Mouse (Mus musculus): ENCODE results near the gene Ednra. TPM values are rescaled to one million over a fixed set of nuclear protein-coding genes. Genes with fewer than 3 reads are reported as not detected.

Gene Ednra
- total RNA-seq, 2 experiments from 2014 or later, result 34.8 to 38.0 TPM

DNA sequence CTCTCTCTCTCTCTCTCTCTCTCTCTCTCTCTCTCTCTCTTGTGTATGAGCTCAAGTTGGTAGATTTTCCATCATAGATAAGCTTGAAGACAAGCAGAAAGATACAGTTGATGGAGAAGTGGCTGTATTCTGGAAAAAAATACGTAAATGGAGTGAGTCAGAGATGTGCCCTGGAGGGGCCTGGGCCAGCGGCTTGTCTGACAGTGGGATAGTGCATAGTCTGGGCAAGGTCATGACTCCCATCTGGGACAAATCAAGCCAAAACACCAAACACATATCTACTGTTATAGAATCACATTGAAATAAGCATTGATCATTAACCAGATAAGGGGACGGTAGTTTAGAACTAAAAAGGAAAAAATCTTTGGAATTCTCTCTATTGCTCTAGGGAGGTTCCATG, 65.9 kb downstream of the Ednra start:
- no peak for DNase-seq (ENCODE audit: low spot score in 2 of 2)

GRCm38 (mm10) chr8:77650646-77651190, 73.5 kb downstream of the Ednra start:
- no peak for DNase-seq (ENCODE audit: low spot score in 2 of 2)

GRCm38 (mm10) chr8:77640093-77640839, 84.0 kb downstream of the Ednra start:
- no peak for DNase-seq (ENCODE audit: low spot score in 2 of 2)

GRCm38 (mm10) chr8:77637593-77637992, 86.7 kb downstream of the Ednra start:
- DNase-seq (ENCODE audit: low spot score in 2 of 2), result no peak

DNA sequence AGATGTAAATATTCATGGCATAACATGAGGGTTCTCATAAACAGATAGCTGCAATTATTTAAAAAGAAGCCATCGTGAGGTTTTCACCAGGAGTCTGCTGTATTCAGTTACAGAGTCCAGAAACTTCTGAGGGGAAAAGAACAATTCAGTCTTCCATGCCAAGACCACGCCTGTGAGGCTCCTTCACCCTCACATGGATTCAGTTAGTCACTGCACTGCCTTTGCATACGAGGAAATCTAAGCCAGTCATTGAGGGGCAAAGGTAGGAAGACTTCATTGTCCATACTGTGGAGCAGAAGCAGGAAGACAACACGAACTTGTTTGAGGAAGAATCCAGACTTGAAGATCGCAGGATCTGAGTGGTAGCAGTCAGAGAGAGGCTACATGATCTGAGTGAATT, 90.2 kb downstream of the Ednra start:
- DNase-seq (ENCODE audit: low spot score in 2 of 2), result no peak

- no peak for DNase-seq (ENCODE audit: low spot score in 2 of 2)
Observed at GRCm38 (mm10) chr8:77633211-77633610, 91.1 kb downstream of the Ednra start.

DNA sequence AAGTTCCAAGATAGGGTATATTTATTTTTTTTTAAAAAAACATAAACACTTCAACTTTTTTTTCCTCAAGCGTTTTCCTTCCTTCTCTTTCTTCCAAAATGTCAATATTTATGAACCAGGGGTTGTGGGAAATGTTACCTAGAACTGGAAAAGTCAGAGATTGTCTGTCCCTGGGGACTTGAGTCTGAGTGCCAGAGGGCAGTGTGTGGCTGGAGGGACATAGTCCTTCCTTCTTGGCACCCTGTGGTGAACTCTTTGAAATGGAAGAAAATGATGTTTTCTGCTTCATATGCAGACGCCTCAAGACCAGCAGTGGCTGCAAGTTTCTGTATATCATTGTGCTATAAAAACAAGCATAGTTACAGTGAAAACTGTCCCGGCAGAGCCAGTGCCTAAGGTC, 93.6 kb downstream of the Ednra start:
- no peak for DNase-seq (ENCODE audit: low spot score in 2 of 2)

DNA sequence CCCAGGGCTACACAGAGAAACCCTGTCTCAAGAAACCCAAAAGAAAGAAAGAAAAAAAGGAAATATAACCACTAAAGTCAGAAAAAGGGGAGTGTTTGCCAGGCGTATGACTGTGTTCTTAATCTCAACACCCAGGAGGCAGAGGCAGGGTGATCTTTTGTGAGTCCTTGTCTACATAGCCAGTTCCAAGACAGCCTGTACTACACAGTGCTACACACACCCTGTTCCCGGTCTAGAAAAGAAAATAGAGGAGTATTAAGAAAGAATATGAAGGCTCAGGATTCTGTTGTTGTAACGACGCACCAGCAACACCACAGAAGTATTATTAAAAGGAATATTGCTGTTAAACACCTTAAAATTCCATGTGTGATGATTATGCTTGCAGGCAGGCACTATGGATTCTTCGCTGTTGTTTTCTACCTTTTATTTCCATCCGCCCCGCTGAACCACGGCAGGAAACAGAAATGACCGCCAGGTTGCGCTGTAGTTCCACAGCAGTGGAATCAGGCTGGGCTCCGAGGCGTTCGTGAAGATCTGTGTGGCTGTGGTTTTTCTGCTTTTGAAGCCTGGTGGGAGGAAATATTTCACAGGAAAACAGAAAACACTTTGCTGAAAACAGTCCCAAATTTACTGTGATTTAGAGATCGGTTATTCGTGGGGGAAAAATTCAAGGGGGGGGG, 94.3 kb downstream of the Ednra start:
- DNase-seq (ENCODE audit: low spot score in 2 of 2), result peak; percentile 69 to 74

GRCm38 (mm10) chr8:77623677-77624209, 100.5 kb downstream of the Ednra start:
- no peak for DNase-seq (ENCODE audit: low spot score in 2 of 2)

- peak; percentile 14 to 16 for DNase-seq (ENCODE audit: low spot score in 2 of 2)
Observed at GRCm38 (mm10) chr8:77617916-77618315, 106.3 kb downstream of the Ednra start.

Other genes starting within 250 kb of the Ednra start
- 10 to 100 TPM; 43.6 to 48.4 TPM for gene Arhgap10, start 206.5 kb downstream of the Ednra start, total RNA-seq (2021)
- gene Prmt9, start 175.1 kb downstream of the Ednra start, total RNA-seq (2021), result 10 to 100 TPM; 24.4 to 25.3 TPM
- 10 to 100 TPM; 27.3 to 28.4 TPM for gene Tmem184c, start 113.8 kb downstream of the Ednra start, total RNA-seq (2021)

All from adrenal gland, postnatal 4 days (tissue).